Mouse (Mus musculus): ENCODE data around the gene Taar4. TPM values are rescaled to one million over a fixed set of nuclear protein-coding genes. Genes with fewer than 3 reads are reported as not detected.

Gene Taar4
- not detected in 2 replicates for polyA plus RNA-seq (2015; fragmentation: Nextera tagmentation; extraction: Ambion mirVana)

GRCm38 (mm10) chr10:23960444-23960915 lies at the start of gene Taar4:
Gene Taar4, plus strand, starts transcription at chr10:23960494.
- H3K9me3 ChIP-seq (replicated peaks; ENCODE audit: control insufficient read depth, low read length), result no peaks in the 10 kb centered on the region
- no peaks in the 10 kb centered on the region for H3K36me3 ChIP-seq (ENCODE audit: control insufficient read depth, insufficient read depth)
- no peak within 1 kb of the TSS for H3K4me2 ChIP-seq (ENCODE audit: low read depth, low read length)
- ATAC-seq (ENCODE audit: low read depth), result no peak
- no peak within 1 kb of the TSS for H3K27ac ChIP-seq (ENCODE audit: low read length)
- WGBS (ENCODE audit: insufficient replicate concordance), result 64% methylated on average over 13 of the region's 13 CpGs
- no peaks in the 10 kb centered on the region for H3K27me3 ChIP-seq (ENCODE audit: control insufficient read depth, insufficient read depth, low read depth, low read length)
- H3K4me3 ChIP-seq (ENCODE audit: low read depth, low read length), result no peak within 1 kb of the TSS
- H3K4me1 ChIP-seq (ENCODE audit: control insufficient read depth, low read depth, low read length), result no peaks in the 10 kb centered on the region
- no peak within 1 kb of the TSS for H3K9ac ChIP-seq (ENCODE audit: low read depth, low read length)

- WGBS (ENCODE audit: insufficient replicate concordance), result 56% methylated on average over 4 of the region's 4 CpGs
- Histone ChIP-seq H3K4me1 (ENCODE audit: control insufficient read depth, low read depth, low read length) (no peaks in the 10 kb centered on the region), H3K36me3 (ENCODE audit: control insufficient read depth, insufficient read depth) (no peaks in the 10 kb centered on the region), H3K9ac (ENCODE audit: low read depth, low read length) (no peak within 1 kb of the TSS), H3K4me3 (ENCODE audit: low read depth, low read length) (no peak within 1 kb of the TSS), H3K27me3 (ENCODE audit: control insufficient read depth, insufficient read depth, low read depth, low read length) (no peaks in the 10 kb centered on the region), H3K4me2 (ENCODE audit: low read depth, low read length) (no peak within 1 kb of the TSS), H3K27ac (ENCODE audit: low read length) (no peak within 1 kb of the TSS), H3K9me3 (replicated peaks; ENCODE audit: control insufficient read depth, low read length) (no peaks in the 10 kb centered on the region)
- ATAC-seq (ENCODE audit: low read depth), result no peak
Measured at GRCm38 (mm10) chr10:23920056-23920455, 40.2 kb upstream of the Taar4 start, which contains the start of gene Taar1. Gene Taar1, plus strand, starts transcription at chr10:23920356.

GRCm38 (mm10) chr10:23922468-23922867 lies 37.8 kb upstream of the Taar4 start:
- ATAC-seq (ENCODE audit: low read depth), result peak; percentile 79
- Histone ChIP-seq H3K27ac (ENCODE audit: low read length) (no peak overlapping the region), H3K9ac (ENCODE audit: low read depth, low read length) (no peak overlapping the region), H3K4me1 (ENCODE audit: control insufficient read depth, low read depth, low read length) (no peaks in the 10 kb centered on the region), H3K36me3 (ENCODE audit: control insufficient read depth, insufficient read depth) (no peaks in the 10 kb centered on the region), H3K4me2 (ENCODE audit: low read depth, low read length) (no peak overlapping the region), H3K4me3 (ENCODE audit: low read depth, low read length) (no peak overlapping the region), H3K27me3 (ENCODE audit: control insufficient read depth, insufficient read depth, low read depth, low read length) (no peaks in the 10 kb centered on the region), H3K9me3 (replicated peaks; ENCODE audit: control insufficient read depth, low read length) (no peaks in the 10 kb centered on the region)
- 51% methylated on average over 3 of the region's 3 CpGs for WGBS (ENCODE audit: insufficient replicate concordance)

DNA sequence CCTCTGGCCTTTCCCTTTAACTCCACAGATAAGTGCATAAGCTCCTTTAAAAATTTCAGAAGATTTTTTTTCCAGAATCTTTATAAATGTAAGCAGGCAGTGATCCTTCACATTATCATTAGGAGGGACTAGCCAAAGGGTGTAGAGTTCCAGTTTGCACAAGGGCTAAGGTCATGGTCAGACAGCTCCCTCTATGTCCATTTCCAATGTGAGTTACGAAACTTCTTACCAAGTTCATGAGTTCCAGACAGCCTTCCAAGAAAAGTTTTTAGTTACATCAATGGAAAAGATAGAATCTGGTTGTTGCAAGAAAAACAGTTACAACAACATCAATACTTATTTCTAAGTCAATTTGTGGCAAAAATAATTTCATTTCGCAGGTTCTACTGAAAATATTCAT lies 36.4 kb upstream of the Taar4 start:
- Histone ChIP-seq H3K9ac (ENCODE audit: low read depth, low read length) (no peak overlapping the region), H3K36me3 (ENCODE audit: control insufficient read depth, insufficient read depth) (no peaks in the 10 kb centered on the region), H3K4me3 (ENCODE audit: low read depth, low read length) (no peak overlapping the region), H3K27me3 (ENCODE audit: control insufficient read depth, insufficient read depth, low read depth, low read length) (no peaks in the 10 kb centered on the region), H3K9me3 (replicated peaks; ENCODE audit: control insufficient read depth, low read length) (no peaks in the 10 kb centered on the region), H3K27ac (ENCODE audit: low read length) (no peak overlapping the region), H3K4me2 (ENCODE audit: low read depth, low read length) (no peak overlapping the region), H3K4me1 (ENCODE audit: control insufficient read depth, low read depth, low read length) (no peaks in the 10 kb centered on the region)
- 48% methylated on average over 2 of the region's 2 CpGs for WGBS (ENCODE audit: insufficient replicate concordance)
- ATAC-seq (ENCODE audit: low read depth), result no peak

- Histone ChIP-seq H3K27me3 (ENCODE audit: control insufficient read depth, insufficient read depth, low read depth, low read length) (no peaks in the 10 kb centered on the region), H3K9me3 (replicated peaks; ENCODE audit: control insufficient read depth, low read length) (no peaks in the 10 kb centered on the region), H3K36me3 (ENCODE audit: control insufficient read depth, insufficient read depth) (no peaks in the 10 kb centered on the region), H3K4me2 (ENCODE audit: low read depth, low read length) (no peak overlapping the region), H3K9ac (ENCODE audit: low read depth, low read length) (no peak overlapping the region), H3K27ac (ENCODE audit: low read length) (no peak overlapping the region), H3K4me1 (ENCODE audit: control insufficient read depth, low read depth, low read length) (no peaks in the 10 kb centered on the region), H3K4me3 (ENCODE audit: low read depth, low read length) (no peak overlapping the region)
- ATAC-seq (ENCODE audit: low read depth), result no peak
- WGBS (ENCODE audit: insufficient replicate concordance), result 33% methylated on average over 4 of the region's 4 CpGs
Measured at GRCm38 (mm10) chr10:23937613-23938012, 22.7 kb upstream of the Taar4 start.

DNA sequence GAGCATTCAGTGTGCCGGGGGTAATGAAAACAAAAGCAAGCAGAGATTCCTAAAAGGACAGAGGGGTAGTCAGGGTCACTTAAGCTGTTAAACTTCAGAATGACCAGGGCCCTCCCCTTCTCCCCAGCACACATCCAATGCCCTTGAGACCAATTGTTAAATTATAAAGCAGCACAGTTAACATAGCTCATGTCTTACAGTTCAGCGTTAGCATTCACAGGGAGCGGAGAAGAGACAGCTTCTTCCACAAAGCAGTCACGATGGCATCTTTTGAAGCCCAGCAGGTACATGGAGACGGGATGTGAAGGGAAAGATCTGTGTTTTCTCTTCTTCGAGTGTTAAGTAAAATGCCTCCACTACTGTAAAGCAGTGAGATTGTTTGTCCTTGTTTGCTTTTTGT lies 22.0 kb upstream of the Taar4 start, which contains the start of gene Taar2:
Gene Taar2 (plus strand): TSS at position 261 of the 400 bp plus-strand sequence.
- no peak within 1 kb of the TSS for H3K9ac ChIP-seq (ENCODE audit: low read depth, low read length)
- H3K4me3 ChIP-seq (ENCODE audit: low read depth, low read length), result no peak within 1 kb of the TSS
- no peaks in the 10 kb centered on the region for H3K27me3 ChIP-seq (ENCODE audit: control insufficient read depth, insufficient read depth, low read depth, low read length)
- H3K4me2 ChIP-seq (ENCODE audit: low read depth, low read length), result no peak within 1 kb of the TSS
- H3K36me3 ChIP-seq (ENCODE audit: control insufficient read depth, insufficient read depth), result no peaks in the 10 kb centered on the region
- H3K4me1 ChIP-seq (ENCODE audit: control insufficient read depth, low read depth, low read length), result no peaks in the 10 kb centered on the region
- H3K27ac ChIP-seq (ENCODE audit: low read length), result no peak within 1 kb of the TSS
- ATAC-seq (ENCODE audit: low read depth), result no peak
- no peaks in the 10 kb centered on the region for H3K9me3 ChIP-seq (replicated peaks; ENCODE audit: control insufficient read depth, low read length)
- WGBS (ENCODE audit: insufficient replicate concordance), result 50% methylated on average over 6 of the region's 6 CpGs

DNA sequence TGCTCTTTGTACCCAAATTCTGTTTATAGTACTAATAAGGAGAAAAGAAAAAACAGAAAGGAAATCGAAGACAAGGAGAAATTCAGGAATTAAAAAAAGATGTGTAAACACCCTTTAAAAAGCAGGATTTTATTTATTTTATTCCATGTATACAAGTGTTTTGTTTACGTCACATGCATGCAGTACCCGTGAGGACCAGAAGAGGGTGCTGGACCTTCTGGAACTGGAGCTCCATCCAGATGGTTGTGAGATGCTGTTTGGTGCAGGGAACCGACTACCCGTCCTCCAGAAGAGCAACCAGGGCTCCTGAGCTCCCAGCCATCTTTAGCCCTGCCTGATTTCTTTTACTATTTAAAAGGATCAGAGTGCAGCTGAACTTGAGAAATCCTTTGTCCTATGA lies 17.8 kb upstream of the Taar4 start:
- Histone ChIP-seq H3K27me3 (ENCODE audit: control insufficient read depth, insufficient read depth, low read depth, low read length) (no peaks in the 10 kb centered on the region), H3K4me3 (ENCODE audit: low read depth, low read length) (no peak overlapping the region), H3K36me3 (ENCODE audit: control insufficient read depth, insufficient read depth) (no peaks in the 10 kb centered on the region), H3K4me2 (ENCODE audit: low read depth, low read length) (no peak overlapping the region), H3K9me3 (replicated peaks; ENCODE audit: control insufficient read depth, low read length) (no peaks in the 10 kb centered on the region), H3K27ac (ENCODE audit: low read length) (no peak overlapping the region), H3K4me1 (ENCODE audit: control insufficient read depth, low read depth, low read length) (no peaks in the 10 kb centered on the region), H3K9ac (ENCODE audit: low read depth, low read length) (no peak overlapping the region)
- WGBS (ENCODE audit: insufficient replicate concordance), result 55% methylated on average over 5 of the region's 5 CpGs
- no peak for ATAC-seq (ENCODE audit: low read depth)

GRCm38 (mm10) chr10:23948026-23948425 lies 12.3 kb upstream of the Taar4 start:
- Histone ChIP-seq H3K27me3 (ENCODE audit: control insufficient read depth, insufficient read depth, low read depth, low read length) (no peaks in the 10 kb centered on the region), H3K9ac (ENCODE audit: low read depth, low read length) (no peak overlapping the region), H3K36me3 (ENCODE audit: control insufficient read depth, insufficient read depth) (no peaks in the 10 kb centered on the region), H3K27ac (ENCODE audit: low read length) (no peak overlapping the region), H3K4me1 (ENCODE audit: control insufficient read depth, low read depth, low read length) (no peaks in the 10 kb centered on the region), H3K4me2 (ENCODE audit: low read depth, low read length) (no peak overlapping the region), H3K4me3 (ENCODE audit: low read depth, low read length) (no peak overlapping the region), H3K9me3 (replicated peaks; ENCODE audit: control insufficient read depth, low read length) (no peaks in the 10 kb centered on the region)
- WGBS (ENCODE audit: insufficient replicate concordance), result 52% methylated on average over 7 of the region's 7 CpGs
- no peak for ATAC-seq (ENCODE audit: low read depth)

GRCm38 (mm10) chr10:23949508-23950005 lies 10.7 kb upstream of the Taar4 start, which contains the start of gene Taar3:
Gene Taar3, plus strand, starts transcription at chr10:23949558.
- Histone ChIP-seq H3K4me1 (ENCODE audit: control insufficient read depth, low read depth, low read length) (no peaks in the 10 kb centered on the region), H3K4me2 (ENCODE audit: low read depth, low read length) (no peak within 1 kb of the TSS), H3K27ac (ENCODE audit: low read length) (no peak within 1 kb of the TSS), H3K9me3 (replicated peaks; ENCODE audit: control insufficient read depth, low read length) (no peaks in the 10 kb centered on the region), H3K9ac (ENCODE audit: low read depth, low read length) (no peak within 1 kb of the TSS), H3K36me3 (ENCODE audit: control insufficient read depth, insufficient read depth) (no peaks in the 10 kb centered on the region), H3K4me3 (ENCODE audit: low read depth, low read length) (no peak within 1 kb of the TSS), H3K27me3 (ENCODE audit: control insufficient read depth, insufficient read depth, low read depth, low read length) (no peaks in the 10 kb centered on the region)
- ATAC-seq (ENCODE audit: low read depth), result no peak
- WGBS (ENCODE audit: insufficient replicate concordance), result 76% methylated on average over 16 of the region's 16 CpGs
